Mouse (Mus musculus) cerebellum, adult 9-10 months (tissue): ENCODE measurements around the gene Hexim2.
A peak's percentile ranks its signal among the peaks of the same experiment; 100 is the strongest.

ENCODE experiments used
- DNase-seq: peaks from one replicate; pipeline ENCODE4 v3.0.0; 2022

The Hexim2 gene

DNA sequence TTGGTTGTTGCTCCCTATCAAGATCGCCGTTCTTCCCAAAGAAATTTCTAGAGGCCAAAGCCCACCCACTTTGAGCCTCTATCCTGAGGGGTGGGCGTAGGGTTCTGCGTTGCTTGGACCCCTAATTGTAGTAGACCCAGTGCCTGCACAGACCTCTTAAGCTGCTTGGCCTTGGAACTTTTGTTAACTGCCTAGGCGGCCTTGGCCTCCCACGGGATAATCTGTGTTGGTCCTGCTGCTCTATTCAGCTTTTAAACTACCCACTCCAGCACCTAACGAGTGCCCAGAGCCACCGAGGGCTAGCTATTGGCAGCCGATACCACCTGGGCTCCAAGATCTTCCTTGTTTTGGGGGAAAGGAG lies 19.7 kb upstream of the Hexim2 start:
- no peak for DNase-seq

DNA sequence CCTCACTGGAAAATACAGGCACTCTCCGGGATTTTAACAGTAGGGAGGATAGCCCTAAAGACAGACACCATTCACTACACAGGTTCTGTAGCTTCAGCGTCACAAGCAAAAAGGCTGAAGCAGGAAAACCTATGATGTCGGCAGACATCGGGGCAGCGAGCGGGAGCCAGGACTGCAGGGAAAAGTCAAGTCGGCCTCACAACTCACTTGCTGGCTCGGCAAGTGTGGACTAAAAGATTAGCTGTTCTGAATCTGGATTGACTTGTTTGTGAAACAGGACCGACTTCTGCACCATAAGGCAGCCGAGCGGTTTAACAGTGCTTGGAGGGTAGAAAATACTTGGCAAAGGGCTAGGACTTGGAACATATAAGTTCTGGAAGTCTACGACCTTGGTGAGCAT lies 19.2 kb upstream of the Hexim2 start:
- DNase-seq = no peak

DNA sequence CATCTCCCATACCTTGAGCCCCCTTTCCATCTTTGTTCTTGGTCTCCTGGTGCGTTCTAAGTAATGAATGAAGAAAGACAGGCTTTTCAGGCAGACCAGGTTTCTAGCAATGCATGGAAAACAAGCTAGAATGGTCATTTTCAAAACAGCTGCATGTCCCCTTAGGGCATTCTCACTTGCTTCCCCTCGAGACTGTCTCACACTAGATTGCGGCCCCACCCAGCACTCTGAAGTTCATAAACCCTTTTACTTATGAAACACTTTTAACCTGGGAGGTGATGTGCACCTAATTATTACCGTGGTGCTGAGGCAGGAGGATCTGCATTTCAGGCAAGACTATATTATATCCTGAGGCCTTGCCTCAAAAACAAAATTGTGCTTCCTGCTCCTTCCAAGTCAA lies 18.5 kb upstream of the Hexim2 start:
- no peak for DNase-seq

DNA sequence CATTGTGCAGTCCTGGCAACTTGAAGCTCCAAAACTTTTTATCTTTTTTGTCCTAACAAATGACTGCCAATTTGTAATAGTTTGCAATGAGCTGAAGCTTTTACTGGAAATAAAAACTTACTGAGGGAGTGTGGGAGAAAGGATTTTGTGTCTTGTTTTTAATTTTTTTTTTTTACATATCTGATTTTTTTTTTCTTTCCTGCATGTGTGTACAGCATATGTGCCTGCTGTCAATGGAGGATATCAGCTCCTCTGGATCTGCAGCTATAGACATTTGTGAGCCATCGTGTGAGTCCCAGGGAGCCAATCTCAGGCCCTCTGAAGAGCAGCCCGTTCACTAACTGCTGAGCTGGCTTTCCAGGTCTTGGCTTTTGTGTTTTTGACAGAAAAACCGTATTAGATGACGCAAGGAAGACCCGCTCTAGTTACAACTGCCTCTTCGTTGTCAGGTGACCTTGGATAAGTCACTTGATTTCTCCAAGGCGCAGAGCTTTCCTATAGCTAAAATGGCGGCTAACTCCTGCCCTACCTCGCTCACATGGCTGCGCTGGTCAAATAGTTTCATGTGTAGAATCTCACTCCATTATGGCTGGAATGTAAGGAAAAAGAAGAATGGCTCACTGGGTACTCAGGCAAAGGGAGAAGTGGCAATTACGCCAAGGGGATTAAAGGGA lies 17.8 kb upstream of the Hexim2 start:
- no peak for DNase-seq

DNA sequence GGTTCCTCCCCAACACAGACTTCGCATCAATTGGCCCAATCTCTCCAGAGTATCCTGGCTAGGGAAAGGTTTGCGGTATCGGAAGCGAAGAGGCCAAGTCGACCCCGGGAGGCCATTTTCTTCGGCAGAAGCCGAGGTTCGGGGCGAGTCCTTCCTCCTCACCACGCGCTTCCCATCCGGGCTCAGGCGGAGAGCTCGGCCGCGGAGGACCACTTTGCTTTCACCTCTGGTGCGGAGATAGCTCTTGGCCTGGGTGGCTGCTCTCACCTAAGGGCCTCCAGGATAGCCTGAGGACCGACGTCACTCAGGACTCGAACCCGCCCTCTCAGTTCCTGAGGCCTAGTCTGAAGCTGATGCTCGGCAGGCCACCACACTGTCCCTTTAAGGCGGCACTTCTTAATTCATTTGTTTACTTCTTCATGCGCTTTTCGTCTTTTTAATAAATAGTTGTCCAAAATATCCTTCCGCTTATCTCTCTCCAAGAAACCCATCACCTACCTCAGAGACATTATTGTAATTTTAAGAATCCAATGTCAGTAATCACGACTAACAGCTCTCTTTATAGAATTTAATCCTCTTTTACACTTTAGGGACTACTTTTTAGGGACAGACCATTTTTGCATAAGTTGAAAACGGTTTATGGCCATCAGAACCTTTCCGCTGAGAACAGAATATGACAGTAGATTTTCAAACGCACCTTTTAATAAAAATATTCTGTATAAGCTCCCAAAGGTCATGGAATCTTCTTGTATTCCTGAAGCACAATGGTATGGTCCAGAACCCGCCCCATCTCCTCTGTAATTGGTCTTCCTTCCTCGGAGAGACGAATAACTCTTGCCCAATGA lies 16.8 kb upstream of the Hexim2 start:
- peak; percentile 95 for DNase-seq

DNA sequence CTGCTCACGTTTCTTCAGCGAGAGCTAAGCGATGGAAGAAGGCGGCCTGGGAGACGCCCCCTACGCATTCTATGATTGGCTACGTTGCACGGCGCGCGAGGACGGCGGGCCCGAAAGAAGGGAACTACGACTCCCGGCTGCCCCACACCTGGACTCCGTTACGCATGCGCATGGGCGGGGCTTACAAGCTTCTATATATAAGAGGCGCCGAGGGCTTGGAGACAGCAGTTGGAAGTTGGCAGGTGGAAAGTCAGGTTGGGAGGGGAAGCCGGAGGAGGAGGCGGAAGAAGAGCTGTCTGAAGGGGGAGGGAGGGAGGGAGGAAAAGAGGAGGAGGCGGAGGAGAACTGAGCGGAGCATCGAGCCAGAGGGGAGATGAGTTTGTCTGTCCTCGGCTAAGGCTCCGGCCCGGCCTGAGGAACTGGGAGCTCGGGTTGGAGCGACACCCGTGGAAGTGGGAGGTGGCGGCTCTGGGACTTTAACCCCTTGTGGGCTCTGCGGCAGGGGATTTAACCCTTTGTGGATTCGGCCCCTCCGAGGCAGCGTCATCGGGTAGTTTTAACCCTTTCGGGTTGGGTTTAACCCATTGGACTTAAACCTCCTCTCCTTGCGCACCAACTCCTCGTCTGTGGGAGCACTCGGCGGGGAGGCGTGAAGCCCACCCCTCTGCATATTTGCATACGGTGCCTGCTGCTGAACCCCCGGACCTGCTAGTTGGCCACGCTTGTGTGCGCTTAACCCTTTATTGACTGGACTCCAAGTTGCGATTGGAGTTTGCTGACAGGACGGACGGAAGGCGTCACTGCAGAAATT lies 16.0 kb upstream of the Hexim2 start, which contains the start of gene Hexim1:
Gene Hexim1, plus strand, starts transcription at position 224 of the 811 bp plus-strand sequence.
- DNase-seq = peak; percentile 100

DNA sequence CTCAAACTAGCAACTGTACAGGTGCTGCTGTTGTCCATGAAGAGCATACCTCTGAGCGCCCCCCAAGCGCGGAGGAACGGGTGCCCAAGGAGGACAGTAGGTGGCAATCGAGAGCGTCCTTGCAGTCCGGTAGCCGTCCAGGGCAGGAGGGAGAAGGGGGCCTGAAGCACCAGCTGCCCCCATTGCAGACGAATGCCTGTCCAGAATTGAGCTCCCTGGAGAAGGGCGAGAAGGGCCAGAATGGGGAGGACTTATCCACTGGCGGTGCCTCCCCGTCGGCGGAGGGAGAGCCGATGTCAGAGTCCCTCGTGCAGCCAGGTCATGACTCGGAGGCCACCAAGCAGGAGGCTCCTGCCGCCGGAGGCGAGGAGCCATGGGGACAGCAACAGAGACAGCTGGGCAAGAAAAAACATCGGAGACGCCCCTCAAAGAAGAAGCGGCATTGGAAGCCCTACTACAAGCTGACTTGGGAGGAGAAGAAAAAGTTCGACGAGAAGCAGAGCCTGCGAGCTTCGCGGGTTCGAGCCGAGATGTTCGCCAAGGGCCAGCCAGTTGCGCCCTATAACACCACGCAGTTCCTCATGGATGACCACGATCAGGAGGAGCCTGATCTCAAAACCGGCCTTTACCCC lies 15.2 kb upstream of the Hexim2 start:
- peak; percentile 86 for DNase-seq

DNA sequence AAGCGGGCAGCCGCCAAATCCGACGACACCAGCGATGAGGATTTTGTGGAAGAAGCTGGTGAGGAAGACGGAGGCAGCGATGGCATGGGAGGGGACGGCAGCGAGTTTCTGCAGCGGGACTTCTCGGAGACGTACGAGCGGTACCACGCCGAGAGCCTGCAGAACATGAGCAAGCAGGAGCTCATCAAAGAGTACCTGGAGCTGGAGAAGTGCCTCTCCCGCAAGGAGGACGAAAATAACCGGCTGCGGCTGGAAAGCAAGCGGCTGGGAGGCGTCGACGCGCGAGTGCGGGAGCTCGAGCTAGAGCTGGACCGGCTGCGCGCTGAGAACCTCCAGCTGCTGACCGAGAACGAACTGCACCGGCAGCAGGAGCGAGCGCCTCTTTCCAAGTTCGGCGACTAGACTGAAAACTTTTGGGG lies 14.6 kb upstream of the Hexim2 start:
- no peak for DNase-seq

DNA sequence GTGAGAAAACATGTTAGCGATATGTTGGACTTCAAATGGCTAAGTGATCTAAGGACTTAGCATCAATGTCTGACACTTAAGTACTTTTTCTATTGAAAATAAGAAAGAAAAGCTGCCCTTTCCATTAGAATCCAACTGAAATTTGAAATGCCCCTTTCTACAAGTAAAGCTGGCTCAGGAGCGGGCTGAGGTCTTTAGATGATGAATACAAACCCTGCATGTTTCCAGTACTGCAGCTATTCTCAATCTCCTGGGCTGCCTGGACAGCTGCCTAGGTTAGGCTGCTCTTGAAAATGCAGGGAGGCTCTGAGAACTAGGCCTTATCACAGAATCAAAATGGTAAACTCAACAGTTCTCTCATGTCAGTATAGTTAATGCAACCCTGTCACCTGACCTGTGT lies 13.4 kb upstream of the Hexim2 start:
- no peak for DNase-seq

DNA sequence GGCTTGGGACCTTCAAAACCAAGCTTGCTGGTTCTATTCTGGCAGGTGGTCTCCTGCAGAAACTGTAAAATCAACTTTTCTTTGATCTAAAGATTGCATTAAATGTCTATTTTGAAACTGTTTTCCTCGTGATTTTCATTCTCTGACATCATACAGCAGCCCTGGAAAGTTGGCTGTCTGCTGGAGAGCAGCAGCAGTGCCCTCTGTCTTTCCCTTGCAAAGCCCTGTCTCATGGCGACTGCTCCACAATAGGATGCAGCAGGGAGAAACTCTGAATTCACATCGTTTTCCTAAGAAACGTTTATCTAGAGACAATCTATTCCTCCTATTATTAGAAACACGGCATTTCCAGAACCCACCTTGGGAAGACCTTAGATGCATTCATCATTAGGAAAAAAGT lies 12.6 kb upstream of the Hexim2 start:
- no peak for DNase-seq

DNA sequence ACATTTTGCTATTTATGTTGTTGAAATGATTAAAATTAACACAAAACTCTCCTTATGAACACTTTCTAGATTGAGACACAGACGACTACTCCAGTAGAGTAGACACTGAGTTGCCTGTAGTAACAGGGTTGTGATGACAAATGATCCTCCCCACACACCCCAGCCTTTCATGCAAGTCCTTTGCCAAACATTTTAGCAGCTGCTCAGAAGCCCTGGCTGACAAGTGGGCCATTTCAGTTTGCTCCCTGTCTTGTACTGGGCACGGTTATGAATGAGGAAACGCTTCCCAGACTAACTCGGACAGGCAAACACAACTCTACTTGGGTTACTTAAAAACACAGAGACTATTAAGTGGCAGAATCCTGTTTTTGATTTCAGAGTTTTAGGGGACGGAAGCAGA lies 11.9 kb upstream of the Hexim2 start:
- no peak for DNase-seq

DNA sequence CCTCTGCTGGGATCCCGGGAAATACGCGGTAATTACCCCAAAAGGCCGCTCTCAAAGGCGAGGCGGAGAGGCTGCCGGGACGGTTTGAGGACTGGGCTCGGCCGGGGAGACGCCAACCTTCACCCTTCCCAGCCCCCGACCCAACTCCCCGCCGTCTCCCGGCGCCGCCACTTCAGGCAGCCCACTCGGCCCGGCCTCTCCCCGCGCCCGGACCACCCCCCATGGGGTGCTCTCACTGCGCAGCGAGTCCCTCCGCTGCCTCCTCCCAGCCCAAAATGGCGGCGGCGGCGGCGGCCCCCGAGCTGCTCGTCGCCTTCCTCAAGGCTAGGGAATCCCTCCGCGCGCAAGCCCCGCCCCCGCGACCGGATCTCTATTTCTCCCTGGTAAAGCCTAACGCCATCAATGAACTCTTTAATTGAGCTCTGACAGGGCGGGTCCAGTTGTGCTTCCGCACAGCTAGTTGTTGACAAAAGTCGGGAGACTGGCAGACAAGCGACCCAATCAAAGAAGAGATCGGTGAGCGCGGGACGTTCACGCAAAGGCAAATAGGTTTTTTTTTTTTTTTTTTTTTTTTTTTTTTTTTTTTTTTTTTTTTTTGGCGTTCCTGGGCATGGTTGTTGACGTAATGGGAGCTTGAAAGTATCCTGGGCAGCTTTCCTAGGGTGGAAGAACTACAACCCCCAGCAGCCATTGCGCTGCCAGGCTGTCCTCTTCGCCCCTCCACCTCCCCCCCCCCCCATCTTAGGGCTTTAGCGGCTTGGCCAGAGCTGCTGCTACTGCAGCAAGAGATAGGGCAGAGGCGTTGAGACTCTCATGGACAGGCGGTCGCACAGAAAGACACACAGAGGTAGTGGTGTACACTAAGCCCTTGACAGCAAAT lies 587 bp downstream of the Hexim2 start:
- DNase-seq = peak; percentile 100

DNA sequence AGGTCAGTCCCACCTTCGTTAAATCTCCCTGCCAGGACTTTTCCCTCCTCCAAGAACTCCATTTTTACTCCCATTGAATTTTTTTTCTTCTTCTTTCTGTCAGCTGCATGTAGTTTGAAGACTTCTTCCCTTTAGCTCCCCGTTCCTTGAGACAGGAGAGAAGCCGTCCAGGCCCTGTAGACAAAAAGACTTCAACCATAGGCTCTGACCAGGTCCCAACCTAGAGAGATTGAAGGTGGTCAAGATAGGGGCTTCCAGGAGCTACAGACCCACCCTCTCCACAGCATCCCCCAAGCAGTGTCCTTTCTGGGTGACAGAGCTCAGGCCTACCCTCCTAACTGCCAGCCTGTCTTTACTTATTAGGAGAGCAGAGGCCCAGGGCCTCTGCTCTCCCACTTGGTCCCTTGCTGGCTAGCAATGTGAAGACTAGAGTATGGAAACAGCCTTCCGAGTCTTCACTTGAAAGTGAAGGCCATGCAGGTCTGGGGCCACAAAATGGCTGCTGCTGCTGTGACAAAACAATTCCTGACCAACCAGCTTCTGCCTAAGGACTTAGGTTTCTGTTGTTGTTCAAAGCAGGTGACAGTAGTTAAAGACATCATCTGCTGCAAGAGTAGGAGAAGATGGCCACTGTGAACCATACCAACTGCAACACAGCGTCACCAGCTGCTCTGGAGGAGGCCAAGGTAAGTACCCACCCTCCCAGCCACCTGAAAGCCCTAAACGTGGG lies 1.4 kb downstream of the Hexim2 start:
- peak; percentile 74 for DNase-seq

DNA sequence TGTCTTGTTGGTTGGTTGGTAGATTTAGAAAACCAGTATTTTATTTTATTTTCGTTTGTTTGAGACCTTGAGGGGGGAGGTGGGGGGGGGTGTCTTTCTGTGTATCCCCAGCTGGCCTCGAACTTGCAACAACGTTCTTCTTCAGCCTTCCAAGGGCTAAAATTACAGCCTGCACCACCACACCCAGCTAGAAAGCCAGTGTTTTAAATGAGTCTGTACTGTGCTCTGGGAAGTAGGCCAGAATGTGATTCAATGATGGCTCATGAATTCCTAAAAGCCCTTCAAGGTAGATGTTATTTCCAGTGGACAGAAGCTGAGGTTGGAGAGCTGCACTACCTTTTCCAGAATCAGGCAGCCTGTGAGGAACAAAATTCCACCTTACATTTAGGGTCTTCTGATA lies 2.0 kb downstream of the Hexim2 start:
- peak; percentile 76 for DNase-seq

DNA sequence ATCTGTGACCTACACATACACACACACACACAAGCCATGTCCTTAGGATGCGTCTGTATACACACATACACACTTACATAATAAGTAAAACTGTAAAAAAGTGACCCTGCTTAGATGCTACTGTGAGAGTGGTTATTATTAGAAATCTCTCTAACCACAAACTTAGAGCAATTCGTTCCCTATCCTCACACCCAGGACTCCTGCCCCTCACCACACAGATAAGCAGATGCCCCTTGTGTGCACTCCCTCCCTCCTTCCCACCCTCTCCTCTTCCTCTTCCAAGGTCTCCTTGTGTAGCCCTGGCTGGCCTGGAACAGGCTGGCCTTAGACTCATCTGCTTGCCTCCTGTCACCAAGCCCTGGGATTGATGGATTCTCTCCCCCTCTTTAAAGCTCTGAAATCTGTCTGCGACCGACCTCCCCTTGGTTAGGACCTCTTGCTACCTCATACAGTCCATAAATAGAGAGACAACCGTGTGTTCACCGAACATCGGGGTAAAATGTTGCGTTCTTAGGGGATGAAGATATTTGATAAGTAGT lies 3.9 kb downstream of the Hexim2 start:
- peak; percentile 55 for DNase-seq

DNA sequence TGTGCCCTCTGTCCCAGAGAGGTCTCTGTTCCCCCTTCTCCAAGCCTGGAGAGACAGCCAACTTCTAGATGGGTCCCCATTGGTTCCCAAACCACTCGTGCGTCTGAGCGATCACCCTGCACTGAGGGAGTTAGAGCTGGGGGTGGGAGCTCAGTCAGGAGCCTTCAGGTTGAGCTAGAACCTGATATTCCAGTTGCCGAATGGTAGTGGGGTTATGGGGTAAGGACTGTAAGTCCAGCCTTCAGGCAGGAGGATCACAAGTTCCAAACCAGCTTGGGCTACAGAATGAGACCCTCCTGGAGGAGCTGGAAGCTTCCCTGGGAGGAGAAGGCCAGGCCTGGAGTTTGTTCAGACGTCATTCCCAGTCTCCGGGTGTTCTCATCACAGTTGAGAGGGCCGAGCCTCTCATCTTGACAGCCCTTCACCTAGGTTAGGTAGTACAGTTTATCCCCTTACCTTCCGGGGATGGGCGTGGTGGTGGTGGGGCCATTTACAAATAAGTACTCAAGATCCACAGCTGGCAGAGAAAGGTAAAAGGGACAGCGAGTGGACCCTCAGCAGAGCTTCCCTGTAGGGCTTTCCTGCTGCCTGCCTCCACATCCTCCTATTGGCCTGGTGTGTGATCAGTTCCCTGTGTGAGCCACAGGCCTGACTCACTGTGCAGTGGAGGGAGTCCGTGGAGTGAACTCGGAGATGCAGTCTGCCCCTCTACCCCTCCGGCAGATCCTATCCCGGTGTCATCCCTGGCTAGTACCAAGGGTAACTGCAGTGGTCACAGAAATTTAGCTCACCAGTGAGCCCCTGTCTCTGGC lies 7.9 kb downstream of the Hexim2 start:
- no peak for DNase-seq

DNA sequence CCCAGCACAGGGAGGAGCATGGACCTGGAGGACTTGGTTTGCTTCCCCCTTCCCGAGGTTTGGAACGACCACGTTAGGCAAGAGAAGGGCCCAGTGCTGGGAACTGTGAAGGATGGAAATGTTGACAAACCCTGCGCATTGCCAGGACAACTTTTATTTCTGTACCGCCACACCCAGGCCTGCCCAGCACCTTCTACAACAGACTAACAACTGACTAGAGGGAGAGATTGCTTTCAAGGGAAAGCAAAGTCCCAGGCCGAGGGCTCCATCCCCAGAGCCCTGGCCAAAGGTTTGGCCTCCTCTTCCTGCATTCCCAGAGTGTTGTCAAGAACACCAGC lies 8.5 kb downstream of the Hexim2 start:
- DNase-seq = no peak

DNA sequence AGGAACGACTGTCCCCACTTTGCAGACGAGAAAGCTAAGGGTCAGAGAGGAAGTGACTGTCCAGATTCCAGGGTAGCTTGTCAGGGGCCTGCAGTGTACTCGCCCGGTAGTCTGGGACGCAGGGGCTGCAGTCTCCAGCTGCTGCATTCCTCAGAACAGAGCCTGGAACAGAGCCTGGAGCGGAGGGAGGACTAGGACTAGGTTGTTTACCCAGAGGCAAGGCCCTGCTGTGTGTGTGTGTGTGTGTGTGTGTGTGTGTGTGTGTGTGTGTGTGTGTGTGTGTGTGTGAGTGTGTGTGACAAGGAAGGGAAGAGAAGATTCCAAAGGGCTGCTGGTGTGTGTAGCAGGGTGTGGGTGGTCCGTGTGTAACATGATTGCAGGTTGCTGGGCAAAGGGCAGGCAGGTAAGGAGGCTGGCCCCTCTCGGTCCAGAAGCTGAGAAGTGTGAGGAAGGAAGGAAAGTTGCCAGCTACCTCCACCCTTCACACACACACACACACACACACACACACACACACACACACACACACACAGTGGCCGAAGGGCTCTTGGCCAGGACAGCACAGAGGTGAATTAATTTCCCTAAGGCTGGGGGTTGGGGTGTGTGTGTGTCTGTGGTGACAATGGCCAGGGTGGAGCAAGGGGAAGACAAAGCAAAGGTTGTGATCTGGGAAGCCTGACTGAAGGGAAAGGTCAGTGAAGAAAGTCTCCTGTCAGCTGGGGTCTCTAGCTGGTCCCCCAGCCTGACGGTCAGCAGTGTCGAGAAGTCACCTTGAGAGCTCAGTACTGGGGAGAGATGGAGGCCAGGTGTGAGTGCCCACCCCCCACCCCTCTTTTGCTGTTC lies 9.1 kb downstream of the Hexim2 start:
- DNase-seq = no peak

DNA sequence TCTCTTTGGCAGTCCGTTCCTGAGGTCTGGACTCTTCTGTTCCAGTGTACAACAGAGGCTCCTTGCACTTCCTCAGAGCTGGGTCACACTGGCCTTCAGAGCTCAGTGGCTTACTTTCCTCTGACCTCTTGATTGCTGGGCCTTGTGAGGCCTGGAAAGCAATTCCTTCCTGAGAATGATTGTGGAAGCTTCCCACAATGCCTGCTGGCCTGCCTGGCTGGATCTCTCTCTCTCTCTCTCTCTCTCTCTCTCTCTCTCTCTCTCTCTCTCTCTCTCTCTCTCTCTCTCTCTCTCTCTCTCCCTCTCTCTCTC lies 9.7 kb downstream of the Hexim2 start:
- no peak for DNase-seq
